Mouse (Mus musculus) MEL (cell line): ENCODE measurements around the gene Usp3. TPM values are rescaled to one million over a fixed set of nuclear protein-coding genes. Genes with fewer than 3 reads are reported as not detected.

Experiments used
- DNase-seq: peaks from one replicate; pipeline ENCODE4 v3.0.0; 2011; ENCODE audit warnings: low read depth, low spot score
- H3K27ac ChIP-seq: 2 replicates; pipeline ENCODE4 v1.5.1; 2012; ENCODE audit warnings: low read depth, mild to moderate bottlenecking, control low read depth, low read length, moderate library complexity; ENCODE audit not compliant: control insufficient read depth
- H3K27me3 ChIP-seq, 2 experiments: fragments of 150-350 bp in 1 of 2; sonication (generic) in 1 of 2; 2 replicates each; pipeline ENCODE4 v1.6.1; 2012; ENCODE audit warnings: low read length in 2 of 2, mild to moderate bottlenecking in 2 of 2, improper control_type of control experiment in 1 of 2, moderate library complexity in 1 of 2; ENCODE audit not compliant: insufficient read depth in 2 of 2, control insufficient read depth in 1 of 2
- H3K36me3 ChIP-seq, 2 experiments: 2 replicates each; pipeline ENCODE4 v1.6.1; 2012 to 2014; ENCODE audit warnings: low read length in 2 of 2, improper control_type of control experiment in 1 of 2, inconsistent platforms in 1 of 2, mild to moderate bottlenecking in 1 of 2; ENCODE audit not compliant: insufficient read depth in 2 of 2, control insufficient read depth in 1 of 2
- H3K4me1 ChIP-seq, 2 experiments: fragments of 150-350 bp in 1 of 2; sonication (generic) in 1 of 2; 2 replicates each; pipeline ENCODE4 v1.6.1; 2012; ENCODE audit warnings: low read length in 2 of 2, improper control_type of control experiment in 1 of 2, mild to moderate bottlenecking in 1 of 2; ENCODE audit not compliant: insufficient read depth in 2 of 2, control insufficient read depth in 1 of 2
- H3K4me3 ChIP-seq, 2 experiments: fragments of 150-350 bp in 1 of 2; sonication (generic) in 1 of 2; 2 replicates each; pipeline ENCODE4 v1.5.1; 2012; ENCODE audit warnings: low read depth in 2 of 2, low read length in 2 of 2, mild to moderate bottlenecking in 2 of 2, moderate library complexity in 2 of 2, control low read depth in 1 of 2, improper control_type of control experiment in 1 of 2; ENCODE audit not compliant: control insufficient read depth in 1 of 2, insufficient read depth in 1 of 2
- H3K79me2 ChIP-seq: 2 replicates; pipeline ENCODE4 v1.6.1; 2012; ENCODE audit warnings: mild to moderate bottlenecking, low read length, moderate library complexity; ENCODE audit not compliant: control insufficient read depth, poor library complexity, insufficient read depth
- H3K9ac ChIP-seq: 2 replicates; pipeline ENCODE4 v1.6.1; 2012; ENCODE audit warnings: low read depth, mild to moderate bottlenecking, control low read depth, low read length, moderate library complexity; ENCODE audit not compliant: control insufficient read depth, poor library complexity, severe bottlenecking
- H3K9me3 ChIP-seq: fragments of 150-350 bp; sonication (generic); replicated peaks from 2 replicates; pipeline ENCODE4 v1.6.1; 2012; ENCODE audit warnings: mild to moderate bottlenecking, low read length, improper control_type of control experiment, moderate library complexity; ENCODE audit not compliant: insufficient read depth
- CHD2 ChIP-seq: IDR thresholded peaks from 2 replicates; pipeline ENCODE4 v1.6.1; 2011; ENCODE audit warnings: low read length, improper control_type of control experiment
- CTCF ChIP-seq, 3 experiments: IDR thresholded peaks in 2 of 3; conservative IDR thresholded peaks in 1 of 3; 2 replicates each; pipeline ENCODE4 v1.5.1; 2011 to 2012; ENCODE audit warnings: low read length in 3 of 3, low read depth in 2 of 3, mild to moderate bottlenecking in 2 of 3, improper control_type of control experiment in 1 of 3, inconsistent platforms in 1 of 3, mixed read lengths in 1 of 3, moderate library complexity in 1 of 3; ENCODE audit not compliant: control insufficient read depth in 1 of 3, insufficient read depth in 1 of 3, poor library complexity in 1 of 3, severe bottlenecking in 1 of 3
- E2F4 ChIP-seq: IDR thresholded peaks from 2 replicates; pipeline ENCODE4 v1.6.1; 2011; ENCODE audit warnings: low read depth, low read length, improper control_type of control experiment, borderline replicate concordance
- EP300 ChIP-seq, 2 experiments: IDR thresholded peaks; 2 replicates each; pipeline ENCODE4 v1.6.1; 2011; ENCODE audit warnings: improper control_type of control experiment in 2 of 2, low read length in 2 of 2, low read depth in 1 of 2, mild to moderate bottlenecking in 1 of 2
- GABPA ChIP-seq: IDR thresholded peaks from 2 replicates; pipeline ENCODE4 v1.6.1; 2012; ENCODE audit warnings: low read depth, mild to moderate bottlenecking, inconsistent platforms, low read length, improper control_type of control experiment, moderate library complexity
- GATA1 ChIP-seq: IDR thresholded peaks from 2 replicates; pipeline ENCODE4 v1.6.1; 2011; ENCODE audit warnings: low read depth, low read length, improper control_type of control experiment
- JUND ChIP-seq: IDR thresholded peaks from 2 replicates; pipeline ENCODE4 v1.6.1; 2011; ENCODE audit warnings: low read depth, mild to moderate bottlenecking, improper control_type of control experiment, low read length
- MXI1 ChIP-seq: IDR thresholded peaks from 2 replicates; pipeline ENCODE4 v1.6.1; 2011; ENCODE audit warnings: mild to moderate bottlenecking, low read depth, low read length, improper control_type of control experiment
- MYB ChIP-seq: IDR thresholded peaks from 2 replicates; pipeline ENCODE4 v1.6.1; 2011; ENCODE audit warnings: mild to moderate bottlenecking, low read depth, low read length, improper control_type of control experiment
- POLR2A ChIP-seq, 2 experiments: IDR thresholded peaks; 2 replicates each; pipeline ENCODE4 v1.6.1; 2011 to 2012; ENCODE audit warnings: low read length in 2 of 2, mild to moderate bottlenecking in 2 of 2, control low read depth in 1 of 2, improper control_type of control experiment in 1 of 2, low read depth in 1 of 2, moderate library complexity in 1 of 2; ENCODE audit not compliant: control insufficient read depth in 1 of 2, insufficient read depth in 1 of 2, poor library complexity in 1 of 2
- RAD21 ChIP-seq: IDR thresholded peaks from 2 replicates; pipeline ENCODE4 v1.6.1; 2011; ENCODE audit warnings: mild to moderate bottlenecking, low read depth, low read length, improper control_type of control experiment
- RCOR1 ChIP-seq: IDR thresholded peaks from 2 replicates; pipeline ENCODE4 v1.6.1; 2012; ENCODE audit warnings: low read depth, mild to moderate bottlenecking, inconsistent platforms, low read length, improper control_type of control experiment
- SIN3A ChIP-seq: IDR thresholded peaks from 2 replicates; pipeline ENCODE4 v1.6.1; 2012; ENCODE audit warnings: low read length, improper control_type of control experiment, inconsistent platforms
- SMC3 ChIP-seq: IDR thresholded peaks from 2 replicates; pipeline ENCODE4 v1.6.1; 2011; ENCODE audit warnings: low read depth, low read length, improper control_type of control experiment
- TAL1 ChIP-seq: IDR thresholded peaks from 2 replicates; pipeline ENCODE4 v1.6.1; 2012; ENCODE audit warnings: mild to moderate bottlenecking, inconsistent platforms, low read length, moderate library complexity, mixed read lengths
- TCF12 ChIP-seq: IDR thresholded peaks from 2 replicates; pipeline ENCODE4 v1.6.1; 2014; ENCODE audit warnings: low read depth, mild to moderate bottlenecking, inconsistent platforms, low read length, improper control_type of control experiment, moderate library complexity
- USF1 ChIP-seq: IDR thresholded peaks from 2 replicates; pipeline ENCODE4 v1.6.1; 2014; ENCODE audit warnings: low read depth, mild to moderate bottlenecking, inconsistent platforms, low read length, improper control_type of control experiment, moderate library complexity
- ZC3H11A ChIP-seq: IDR thresholded peaks from 2 replicates; pipeline ENCODE4 v1.6.1; 2012; ENCODE audit warnings: low read depth, mild to moderate bottlenecking, inconsistent platforms, low read length, improper control_type of control experiment
- ZKSCAN1 ChIP-seq: IDR thresholded peaks from 2 replicates; pipeline ENCODE4 v1.6.1; 2012; ENCODE audit warnings: low read depth, mild to moderate bottlenecking, inconsistent platforms, low read length, improper control_type of control experiment, moderate library complexity
- ZMIZ1 ChIP-seq: IDR thresholded peaks from 2 replicates; pipeline ENCODE4 v1.6.1; 2012; ENCODE audit warnings: low read depth, mild to moderate bottlenecking, inconsistent platforms, low read length, improper control_type of control experiment, moderate library complexity
- ZNF384 ChIP-seq: IDR thresholded peaks from 2 replicates; pipeline ENCODE4 v1.6.1; 2012; ENCODE audit warnings: low read depth, mild to moderate bottlenecking, inconsistent platforms, low read length, improper control_type of control experiment
- polyA plus RNA-seq, 2 experiments: library from polyadenylated mRNA; stranded (reverse) in 1 of 2; unstranded in 1 of 2; fragments of >175 nt in 1 of 2; fragments of >200 nt in 1 of 2; gene quantifications; 2 replicates each; pipeline versions ENCODE4 v1.2.1 to v1.2.4; 2012; ENCODE audit warnings: low replicate concordance in 2 of 2, low read depth in 1 of 2; ENCODE audit not compliant: insufficient read length in 2 of 2, insufficient read depth in 1 of 2, missing spikeins in 1 of 2
- total RNA-seq: library from RNA; depleted of rRNA; stranded (reverse); fragments of 300-350 nt; gene quantifications from 2 replicates; pipeline ENCODE4 v1.2.3, GENCODE M21; 2012; rRNA removed

Usp3 gene
- total and polyA plus RNA-seq, 3 experiments, result 9.8 to 534 (median 22.0) TPM

GRCm38 (mm10) chr9:66477785-66478184, 115.2 kb downstream of the Usp3 start:
- Histone ChIP-seq H3K4me3 (no peak overlapping the region), H3K36me3 (peaks cover 4 to 55% of the 10 kb centered on the region in 2 experiments), H3K27ac (no peak overlapping the region), H3K27me3 (no peaks in the 10 kb centered on the region), H3K9me3 (no peaks in the 10 kb centered on the region), H3K79me2 (no peaks in the 10 kb centered on the region), H3K4me1 (no peaks in the 10 kb centered on the region), H3K9ac (no peak overlapping the region)
- peak; percentile 24 for DNase-seq
- TF ChIP-seq SMC3 (no peak), ZC3H11A (no peak), CHD2 (no peak), USF1 (no peak), RCOR1 (no peak), JUND (no peak), POLR2A (IDR thresholded peaks at IDR 0.05; ENCODE audit: control insufficient read depth in 1 of 2, insufficient read depth in 1 of 2, low read depth in 1 of 2, low read length in 2 of 2, poor library complexity in 1 of 2) (no peak), GATA1 (no peak), MYB (no peak), EP300 (IDR thresholded peaks at IDR 0.05; ENCODE audit: low read depth in 1 of 2, low read length in 2 of 2) (no peak), ZKSCAN1 (no peak), TCF12 (no peak), MXI1 (no peak)

GRCm38 (mm10) chr9:66465087-66465486, 127.9 kb downstream of the Usp3 start:
- H3K4me3 ChIP-seq, result no peak overlapping the region
- H3K79me2 ChIP-seq, result no peaks in the 10 kb centered on the region
- H3K27ac ChIP-seq, result no peak overlapping the region
- no peaks in the 10 kb centered on the region for H3K9me3 ChIP-seq
- TF ChIP-seq SMC3 (peak; percentile 88), SIN3A (no peak), RAD21 (peak; percentile 82), CTCF (IDR thresholded peaks at IDR 0.05 in 2 of 3, conservative IDR thresholded peaks at IDR 0.05 in 1 of 3; ENCODE audit: control insufficient read depth in 1 of 3, insufficient read depth in 1 of 3, low read depth in 2 of 3, low read length in 3 of 3, poor library complexity in 1 of 3, severe bottlenecking in 1 of 3) (peak; percentile 58 to 85 (median 73)), ZMIZ1 (no peak), GATA1 (no peak), EP300 (IDR thresholded peaks at IDR 0.05; ENCODE audit: low read depth in 1 of 2, low read length in 2 of 2) (no peak), E2F4 (no peak), TAL1 (no peak), ZC3H11A (peak; percentile 66), ZNF384 (no peak), GABPA (no peak)
- H3K27me3 ChIP-seq, result no peaks in the 10 kb centered on the region
- H3K9ac ChIP-seq, result no peak overlapping the region
- H3K36me3 ChIP-seq, result peaks cover 0 to 28% of the 10 kb centered on the region in 2 experiments; a peak in 3 of 4 replicates
- H3K4me1 ChIP-seq, result no peaks in the 10 kb centered on the region
- peak; percentile 75 for DNase-seq

Other genes with a start within 250 kb of the Usp3 start
- gene Herc1, start 242.7 kb downstream of the Usp3 start, total RNA-seq, result 23.2 and 29.2 TPM in 2 replicates
- 10 to 100 TPM; 22.7 to 28.8 TPM for gene Herc1, start 242.7 kb downstream of the Usp3 start, polyA plus RNA-seq
- gene Fbxl22, start 78.5 kb downstream of the Usp3 start, total RNA-seq, result 0.29 and 0.35 TPM in 2 replicates
- under 1 TPM in 1 of 2 experiments, not detected in 1; 0.47 TPM for gene Fbxl22, start 78.5 kb downstream of the Usp3 start, polyA plus RNA-seq
- 0.77 and 1.1 TPM in 2 replicates for gene Car12, start 120.5 kb upstream of the Usp3 start, total RNA-seq
- gene Car12, start 120.5 kb upstream of the Usp3 start, polyA plus RNA-seq, result 1 to 10 TPM in 1 of 2 experiments, not detected in 1; 1.8 TPM
- 0.04 and 0.13 TPM in 2 replicates for gene Aph1b, start 202.3 kb upstream of the Usp3 start, total RNA-seq
- gene Aph1b, start 202.3 kb upstream of the Usp3 start, polyA plus RNA-seq, result under 1 TPM in 1 of 2 experiments, not detected in 1; 0.93 TPM
- not detected in 2 replicates for gene Gm10647, start 203.9 kb upstream of the Usp3 start, total RNA-seq
- gene Gm10647, start 203.9 kb upstream of the Usp3 start, polyA plus RNA-seq, result not detected
- gene Aph1c, start 241.6 kb upstream of the Usp3 start, total RNA-seq, result 0.23 and 0.29 TPM in 2 replicates
- under 1 TPM in 1 of 2 experiments, not detected in 1; 0.39 TPM for gene Aph1c, start 241.6 kb upstream of the Usp3 start, polyA plus RNA-seq